Mouse (Mus musculus): ENCODE measurements around the gene Zfp710. TPM values are rescaled to one million over a fixed set of nuclear protein-coding genes. Genes with fewer than 3 reads are reported as not detected.
A peak's percentile ranks its signal among the peaks of the same experiment; 100 is the strongest.

Zfp710 gene
- total RNA-seq, 2 experiments from 2014 or later: 5.1 to 6.9 TPM

GRCm38 (mm10) chr7:80138375-80138774 is 113.8 kb downstream of the Zfp710 start:
- ATAC-seq (replicated peaks; ENCODE audit: low FRiP score, poor library complexity, severe bottlenecking): no peak

GRCm38 (mm10) chr7:80140815-80141214 is 116.2 kb downstream of the Zfp710 start:
- ATAC-seq (replicated peaks; ENCODE audit: low FRiP score, poor library complexity, severe bottlenecking): peak; percentile 76

Other genes starting within 250 kb of the Zfp710 start
- not detected in 2 replicates for gene Mesp1, start 231.0 kb upstream of the Zfp710 start, total RNA-seq (2015; ENCODE audit: low replicate concordance)
- gene Mesp1, start 231.0 kb upstream of the Zfp710 start, total RNA-seq (2017; ENCODE audit: low replicate concordance): 1.0 TPM in 1 of 2 replicates, not detected in the other
- gene Mesp2, start 214.1 kb upstream of the Zfp710 start, total RNA-seq (2015; ENCODE audit: low replicate concordance): not detected in 2 replicates
- not detected in 2 replicates for gene Mesp2, start 214.1 kb upstream of the Zfp710 start, total RNA-seq (2017; ENCODE audit: low replicate concordance)
- gene Anpep, start 163.8 kb upstream of the Zfp710 start, total RNA-seq (2015; ENCODE audit: low replicate concordance): 1.3 TPM in 1 of 2 replicates, not detected in the other
- gene Anpep, start 163.8 kb upstream of the Zfp710 start, total RNA-seq (2017; ENCODE audit: low replicate concordance): 0.26 TPM in 1 of 2 replicates, not detected in the other
- gene Ap3s2, start 104.2 kb upstream of the Zfp710 start, total RNA-seq (2015; ENCODE audit: low replicate concordance): 4.6 and 5.6 TPM in 2 replicates
- 1.4 and 1.6 TPM in 2 replicates for gene Ap3s2, start 104.2 kb upstream of the Zfp710 start, total RNA-seq (2017; ENCODE audit: low replicate concordance)
- gene Arpin, start 89.5 kb upstream of the Zfp710 start, total RNA-seq (2015; ENCODE audit: low replicate concordance): not detected in 2 replicates
- 0.34 and 0.42 TPM in 2 replicates for gene Arpin, start 89.5 kb upstream of the Zfp710 start, total RNA-seq (2017; ENCODE audit: low replicate concordance)
- gene Idh2, start 90.6 kb downstream of the Zfp710 start, total RNA-seq (2015; ENCODE audit: low replicate concordance): 20.3 and 31.3 TPM in 2 replicates
- 17.6 and 24.5 TPM in 2 replicates for gene Idh2, start 90.6 kb downstream of the Zfp710 start, total RNA-seq (2017; ENCODE audit: low replicate concordance)
- 19.9 and 22.1 TPM in 2 replicates for gene Sema4b, start 162.0 kb downstream of the Zfp710 start, total RNA-seq (2015; ENCODE audit: low replicate concordance)
- 33.7 and 49.8 TPM in 2 replicates for gene Sema4b, start 162.0 kb downstream of the Zfp710 start, total RNA-seq (2017; ENCODE audit: low replicate concordance)
- 21.3 and 41.8 TPM in 2 replicates for gene Cib1, start 208.0 kb downstream of the Zfp710 start, total RNA-seq (2015; ENCODE audit: low replicate concordance)
- gene Cib1, start 208.0 kb downstream of the Zfp710 start, total RNA-seq (2017; ENCODE audit: low replicate concordance): 29.8 and 37.1 TPM in 2 replicates
- gene Gdpgp1, start 208.1 kb downstream of the Zfp710 start, total RNA-seq (2015; ENCODE audit: low replicate concordance): 0.77 TPM in 1 of 2 replicates, not detected in the other
- 0.94 and 2.0 TPM in 2 replicates for gene Gdpgp1, start 208.1 kb downstream of the Zfp710 start, total RNA-seq (2017; ENCODE audit: low replicate concordance)
- gene Ttll13, start 221.6 kb downstream of the Zfp710 start, total RNA-seq (2015; ENCODE audit: low replicate concordance): not detected in 2 replicates
- 1.5 TPM in 1 of 2 replicates, not detected in the other for gene Ttll13, start 221.6 kb downstream of the Zfp710 start, total RNA-seq (2017; ENCODE audit: low replicate concordance)
- 5.2 and 7.7 TPM in 2 replicates for gene Ngrn, start 236.4 kb downstream of the Zfp710 start, total RNA-seq (2015; ENCODE audit: low replicate concordance)
- 5.6 and 9.9 TPM in 2 replicates for gene Ngrn, start 236.4 kb downstream of the Zfp710 start, total RNA-seq (2017; ENCODE audit: low replicate concordance)
- gene Vps33b, start 244.8 kb downstream of the Zfp710 start, total RNA-seq (2015; ENCODE audit: low replicate concordance): 3.8 and 12.7 TPM in 2 replicates
- 4.9 and 7.5 TPM in 2 replicates for gene Vps33b, start 244.8 kb downstream of the Zfp710 start, total RNA-seq (2017; ENCODE audit: low replicate concordance)